Mouse (Mus musculus): ENCODE data around the gene Pdzph1. TPM values are rescaled to one million over a fixed set of nuclear protein-coding genes. Genes with fewer than 3 reads are reported as not detected.

Gene Pdzph1
- polyA plus RNA-seq, 1 experiment = 0.90 TPM

- no peak for DNase-seq (ENCODE audit: low read depth)
Measured at GRCm38 (mm10) chr17:58922821-58923220, 68.4 kb downstream of the Pdzph1 start.

DNA sequence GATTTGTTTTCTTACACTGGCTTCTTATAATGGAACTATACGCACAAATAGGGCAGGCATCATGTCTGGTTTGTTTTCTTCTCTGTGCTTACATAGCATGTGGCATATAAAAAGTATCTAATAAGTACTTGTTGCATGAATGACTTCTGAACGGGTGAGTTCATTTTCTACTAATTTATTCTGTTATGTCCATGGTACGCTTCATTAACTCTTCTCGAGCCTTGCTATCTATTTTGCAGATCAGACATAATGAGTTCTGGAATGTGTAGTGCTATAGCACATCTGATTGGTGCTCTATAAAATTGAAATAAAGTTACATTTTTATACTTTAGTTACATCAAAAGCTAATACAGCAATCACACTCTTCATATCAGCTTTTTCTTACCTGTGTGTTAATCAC lies 71.2 kb downstream of the Pdzph1 start:
- no peak for DNase-seq (ENCODE audit: low read depth)

GRCm38 (mm10) chr17:58919061-58919460 lies 72.1 kb downstream of the Pdzph1 start:
- no peak for DNase-seq (ENCODE audit: low read depth)

DNA sequence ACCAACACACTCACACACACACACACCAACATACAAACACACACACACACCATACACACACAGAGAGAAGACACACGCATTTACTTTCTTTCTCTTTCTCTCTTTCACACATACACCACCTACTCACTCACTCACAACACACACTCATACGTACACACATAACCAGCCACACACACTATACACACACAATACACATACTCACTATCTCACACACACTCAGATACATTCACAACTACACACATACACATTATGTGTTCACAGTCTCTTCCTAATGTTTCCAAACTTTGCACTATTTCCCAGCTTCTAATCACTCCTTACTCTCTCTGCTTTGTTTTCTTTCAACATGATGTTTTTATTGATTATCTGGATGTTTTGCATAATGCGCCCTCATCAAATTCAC lies 72.6 kb downstream of the Pdzph1 start:
- DNase-seq (ENCODE audit: low read depth) = no peak

- no peak for DNase-seq (ENCODE audit: low read depth)
Measured at GRCm38 (mm10) chr17:58911564-58911963, 79.6 kb downstream of the Pdzph1 start.

DNA sequence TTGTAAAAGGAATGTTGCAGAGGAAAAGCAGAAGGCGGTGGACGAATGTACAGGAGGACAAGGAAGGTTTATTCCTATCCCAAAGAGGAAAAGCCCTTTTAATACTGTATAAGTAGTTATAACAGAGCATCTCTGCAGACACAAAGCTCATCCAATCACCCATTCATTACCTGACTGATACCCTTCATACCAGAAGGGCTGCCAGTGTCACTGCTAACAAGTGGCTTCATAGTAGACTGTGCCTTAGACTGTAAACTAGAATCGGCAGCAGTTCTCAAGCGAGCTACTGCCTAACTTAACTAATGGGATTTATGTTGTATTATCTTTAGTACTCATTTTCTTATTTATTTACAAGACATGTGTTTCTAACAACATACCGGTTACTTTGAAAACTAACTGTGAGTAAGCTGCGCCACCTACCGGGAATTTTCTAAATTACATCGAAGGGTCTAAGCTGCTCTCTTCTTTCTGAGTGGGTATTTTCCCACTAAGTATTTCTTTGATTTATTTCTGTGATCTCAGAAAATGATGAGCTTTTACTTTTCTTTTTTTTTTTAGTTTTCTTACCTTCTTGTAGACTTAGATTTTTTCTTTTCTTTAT lies 82.0 kb downstream of the Pdzph1 start:
- no peak for DNase-seq (ENCODE audit: low read depth)

- DNase-seq (ENCODE audit: low read depth) = no peak
Measured at GRCm38 (mm10) chr17:58906001-58906400, 85.2 kb downstream of the Pdzph1 start.

GRCm38 (mm10) chr17:58891488-58892210 lies 99.5 kb downstream of the Pdzph1 start:
- DNase-seq (ENCODE audit: low read depth) = no peak

DNA sequence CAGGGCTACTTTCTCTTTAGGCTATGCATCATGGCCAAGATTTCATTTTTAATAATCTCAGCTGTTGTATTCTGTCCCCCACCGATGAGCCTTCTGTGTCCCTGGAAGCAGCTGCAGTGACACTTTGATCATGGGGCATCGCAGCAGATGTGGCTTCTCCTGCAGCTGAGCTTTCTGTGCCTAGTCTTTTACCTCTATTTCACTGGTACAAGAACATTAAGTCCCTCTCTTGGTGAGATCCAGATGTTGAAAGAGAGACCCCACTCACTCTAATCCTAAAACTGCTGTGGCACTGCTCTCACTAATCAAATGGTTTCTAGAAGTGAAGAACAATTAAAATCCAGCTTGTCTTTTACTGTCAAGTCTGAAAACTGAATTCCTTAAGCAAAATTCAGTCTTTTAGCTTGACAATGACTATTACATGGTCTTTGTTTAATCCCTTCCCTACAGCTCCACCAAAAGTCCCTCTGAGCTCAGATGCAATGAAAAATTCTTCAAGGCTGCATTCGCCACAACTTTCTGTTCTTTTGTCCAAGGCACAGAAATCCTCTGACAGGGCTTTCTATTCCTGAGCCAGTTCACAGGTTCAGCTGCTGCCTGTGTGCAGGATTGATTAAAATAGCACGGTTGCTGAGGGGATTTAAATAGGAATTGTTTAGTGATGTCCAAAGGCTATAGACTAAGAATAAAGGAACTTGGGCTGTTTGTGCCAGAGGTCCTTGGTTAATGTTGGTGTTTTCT lies 101.1 kb downstream of the Pdzph1 start:
- DNase-seq (ENCODE audit: low read depth) = no peak

DNA sequence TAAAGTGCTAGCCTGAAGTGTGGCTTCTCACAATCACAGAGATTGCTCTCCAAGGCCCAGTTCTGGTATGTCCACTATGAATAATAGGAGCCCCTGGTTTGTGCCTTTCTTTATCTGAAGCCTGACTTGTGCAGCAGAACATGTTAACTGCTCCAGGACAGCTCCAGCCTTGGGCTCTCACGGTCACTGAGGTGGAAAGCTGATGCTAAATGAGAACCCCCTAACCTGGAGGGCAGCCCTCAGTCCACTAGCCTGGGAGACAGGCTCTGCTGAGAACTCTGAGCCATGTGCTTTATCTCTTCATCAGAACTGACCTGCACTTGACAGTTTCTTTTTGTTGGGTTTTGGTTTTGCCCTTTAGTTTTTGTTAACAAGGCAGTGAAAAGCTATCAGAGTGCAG lies 106.8 kb downstream of the Pdzph1 start:
- DNase-seq (ENCODE audit: low read depth) = no peak

GRCm38 (mm10) chr17:58873356-58873755 lies 117.8 kb downstream of the Pdzph1 start:
- no peak for DNase-seq (ENCODE audit: low read depth)

- no peak for DNase-seq (ENCODE audit: low read depth)
Measured at GRCm38 (mm10) chr17:58870795-58871194, 120.4 kb downstream of the Pdzph1 start.

Other genes starting within 250 kb of the Pdzph1 start
- gene Nudt12, start 22.0 kb upstream of the Pdzph1 start, polyA plus RNA-seq (2012; rRNA removed) = 5.3 and 9.1 TPM in 2 replicates

Data from gonadal fat pad, adult 2 months (tissue).